Mouse (Mus musculus) MEL (cell line): ENCODE data around the gene S100g.

Experiments
- BHLHE40 ChIP-seq: IDR thresholded peaks from 2 replicates; pipeline ENCODE4 v1.6.1; 2012; ENCODE audit warnings: low read depth, mild to moderate bottlenecking, inconsistent platforms, low read length, improper control_type of control experiment, borderline replicate concordance
- CHD1 ChIP-seq: IDR thresholded peaks from 2 replicates; pipeline ENCODE4 v1.6.1; 2012; ENCODE audit warnings: low read depth, mild to moderate bottlenecking, inconsistent platforms, low read length, improper control_type of control experiment
- CHD2 ChIP-seq: IDR thresholded peaks from 2 replicates; pipeline ENCODE4 v1.6.1; 2011; ENCODE audit warnings: low read length, improper control_type of control experiment
- CTCF ChIP-seq, 3 experiments: IDR thresholded peaks in 2 of 3; conservative IDR thresholded peaks in 1 of 3; 2 replicates each; pipeline ENCODE4 v1.5.1; 2011 to 2012; ENCODE audit warnings: low read length in 3 of 3, low read depth in 2 of 3, mild to moderate bottlenecking in 2 of 3, improper control_type of control experiment in 1 of 3, inconsistent platforms in 1 of 3, mixed read lengths in 1 of 3, moderate library complexity in 1 of 3; ENCODE audit not compliant: control insufficient read depth in 1 of 3, insufficient read depth in 1 of 3, poor library complexity in 1 of 3, severe bottlenecking in 1 of 3
- E2F4 ChIP-seq: IDR thresholded peaks from 2 replicates; pipeline ENCODE4 v1.6.1; 2011; ENCODE audit warnings: low read depth, low read length, improper control_type of control experiment, borderline replicate concordance
- EP300 ChIP-seq, 2 experiments: IDR thresholded peaks; 2 replicates each; pipeline ENCODE4 v1.6.1; 2011; ENCODE audit warnings: improper control_type of control experiment in 2 of 2, low read length in 2 of 2, low read depth in 1 of 2, mild to moderate bottlenecking in 1 of 2
- MAFK ChIP-seq: IDR thresholded peaks from 2 replicates; pipeline ENCODE4 v1.6.1; 2011; ENCODE audit warnings: low read depth, mild to moderate bottlenecking, low read length, improper control_type of control experiment, borderline replicate concordance
- RAD21 ChIP-seq: IDR thresholded peaks from 2 replicates; pipeline ENCODE4 v1.6.1; 2011; ENCODE audit warnings: mild to moderate bottlenecking, low read depth, low read length, improper control_type of control experiment
- SIN3A ChIP-seq: IDR thresholded peaks from 2 replicates; pipeline ENCODE4 v1.6.1; 2012; ENCODE audit warnings: low read length, improper control_type of control experiment, inconsistent platforms
- USF2 ChIP-seq, 2 experiments: IDR thresholded peaks; 2 replicates each; pipeline ENCODE4 v1.6.1; 2011 to 2012; ENCODE audit warnings: improper control_type of control experiment in 2 of 2, low read length in 2 of 2, borderline replicate concordance in 1 of 2, inconsistent platforms in 1 of 2, low read depth in 1 of 2, mild to moderate bottlenecking in 1 of 2; ENCODE audit not compliant: insufficient read depth in 1 of 2
- ZNF384 ChIP-seq: IDR thresholded peaks from 2 replicates; pipeline ENCODE4 v1.6.1; 2012; ENCODE audit warnings: low read depth, mild to moderate bottlenecking, inconsistent platforms, low read length, improper control_type of control experiment

- TF ChIP-seq MAFK (no peak), E2F4 (no peak), BHLHE40 (no peak), CHD1 (no peak), RAD21 (no peak), ZNF384 (no peak), SIN3A (no peak), USF2 (IDR thresholded peaks at IDR 0.05; ENCODE audit: borderline replicate concordance in 1 of 2, insufficient read depth in 1 of 2, low read depth in 1 of 2, low read length in 2 of 2) (no peak), EP300 (IDR thresholded peaks at IDR 0.05; ENCODE audit: low read depth in 1 of 2, low read length in 2 of 2) (no peak), CTCF (IDR thresholded peaks at IDR 0.05 in 2 of 3, conservative IDR thresholded peaks at IDR 0.05 in 1 of 3; ENCODE audit: control insufficient read depth in 1 of 3, insufficient read depth in 1 of 3, low read depth in 2 of 3, low read length in 3 of 3, poor library complexity in 1 of 3, severe bottlenecking in 1 of 3) (no peak), CHD2 (no peak)
Measured at GRCm38 (mm10) chrX:162942027-162942426, 22.4 kb downstream of the S100g start.
